Mouse (Mus musculus) megakaryocyte-erythroid progenitor cell, adult 5-6 weeks (primary cell): Measurements from ENCODE around the gene Tmc3. TPM values are rescaled to one million over a fixed set of nuclear protein-coding genes. Genes with fewer than 3 reads are reported as not detected.

Experiments used
- ATAC-seq: replicated peaks from 2 replicates; pipeline ENCODE4 v1.8.0; 2016; ENCODE audit warnings: mild to moderate bottlenecking, inconsistent platforms; ENCODE audit not compliant: severe bottlenecking, poor library complexity, low FRiP score, low TSS enrichment
- total RNA-seq, 2 experiments: library from RNA; stranded (forward) in 1 of 2; stranded (reverse) in 1 of 2; fragments of 200-1000, 215-1000 nt in 1 of 2; fragments of >200 nt in 1 of 2; fragmentation: Nextera tagmentation in 1 of 2; gene quantifications; 2 replicates each; pipeline ENCODE4 v1.2.3; 2014 to 2017

Gene Tmc3
- total RNA-seq (2014; fragmentation: Nextera tagmentation), result 0.42 and 0.77 TPM in 2 replicates
- 0.19 and 0.72 TPM in 2 replicates for total RNA-seq (2017)

DNA sequence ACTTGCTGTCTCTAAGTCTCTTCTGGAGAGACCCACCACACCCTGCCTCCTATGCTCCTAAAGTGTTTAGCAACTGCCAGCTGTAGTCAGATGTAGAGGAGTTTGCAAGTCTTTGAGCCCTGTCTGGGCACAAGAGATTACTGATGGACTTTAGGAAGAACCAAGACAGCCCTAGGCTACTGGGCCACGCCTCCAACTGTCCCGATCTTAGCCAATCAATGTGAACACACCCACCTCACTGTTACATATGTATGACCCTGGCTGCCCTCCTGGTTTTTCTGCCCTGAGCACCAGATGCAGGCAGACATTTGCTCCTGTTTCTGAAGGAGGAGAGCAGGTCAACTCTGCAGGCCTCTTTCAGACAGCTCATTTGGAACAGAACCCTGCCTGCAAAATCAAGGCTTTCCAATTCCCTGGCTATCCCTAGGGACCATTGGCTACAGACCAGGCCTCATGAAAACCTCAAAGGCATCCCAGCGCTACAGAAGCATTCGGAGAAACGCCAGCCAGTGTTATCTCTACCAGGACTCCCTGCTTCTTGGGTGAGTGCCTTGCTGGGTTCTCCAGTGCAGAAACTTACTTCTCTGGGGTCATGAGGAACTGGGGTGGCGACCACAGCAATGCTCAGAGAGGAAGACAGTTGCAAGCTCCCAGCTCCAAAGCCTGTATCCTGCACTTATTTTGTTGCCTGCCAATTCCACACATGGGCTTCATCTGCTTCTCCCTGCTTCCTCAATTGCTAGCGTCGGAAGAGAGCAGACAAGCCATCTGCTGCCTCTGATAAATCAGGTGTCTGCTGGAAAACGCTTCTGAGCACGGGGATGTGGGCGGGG, at the start of gene Tmc3:
TSS of gene Tmc3 (plus strand) at position 289 of the 833 bp plus-strand sequence.
- ATAC-seq, result peak; percentile 99

DNA sequence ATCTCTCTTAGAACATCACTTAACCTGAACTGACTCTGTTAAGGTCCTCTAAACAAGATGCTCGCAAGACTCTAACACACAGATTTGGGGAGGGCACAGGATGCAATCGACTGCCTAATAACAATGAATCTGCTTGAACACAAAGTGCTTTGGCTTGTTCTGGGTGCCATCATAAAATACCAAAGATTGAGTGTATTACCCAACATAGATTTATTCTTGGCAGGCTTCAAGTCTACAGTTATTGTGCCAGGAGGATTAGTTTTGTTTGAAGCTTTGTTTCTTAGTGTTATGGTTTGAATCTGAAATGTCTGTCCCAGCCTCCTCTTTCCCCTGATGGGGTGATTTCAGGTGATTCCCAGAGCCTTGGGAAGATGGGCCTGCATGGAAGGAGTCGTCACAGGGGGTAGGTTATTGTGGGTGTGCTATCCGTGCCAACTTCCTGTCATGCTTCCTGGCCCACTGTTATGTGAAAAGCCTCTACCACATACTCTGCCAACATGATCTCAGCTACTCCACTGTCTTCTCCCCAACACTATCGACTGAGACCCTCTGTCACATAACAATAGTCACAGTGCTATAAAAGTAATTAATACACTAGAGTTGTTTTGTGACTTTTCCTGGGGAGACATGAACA, 43.1 kb upstream of the Tmc3 start:
- no peak for ATAC-seq

DNA sequence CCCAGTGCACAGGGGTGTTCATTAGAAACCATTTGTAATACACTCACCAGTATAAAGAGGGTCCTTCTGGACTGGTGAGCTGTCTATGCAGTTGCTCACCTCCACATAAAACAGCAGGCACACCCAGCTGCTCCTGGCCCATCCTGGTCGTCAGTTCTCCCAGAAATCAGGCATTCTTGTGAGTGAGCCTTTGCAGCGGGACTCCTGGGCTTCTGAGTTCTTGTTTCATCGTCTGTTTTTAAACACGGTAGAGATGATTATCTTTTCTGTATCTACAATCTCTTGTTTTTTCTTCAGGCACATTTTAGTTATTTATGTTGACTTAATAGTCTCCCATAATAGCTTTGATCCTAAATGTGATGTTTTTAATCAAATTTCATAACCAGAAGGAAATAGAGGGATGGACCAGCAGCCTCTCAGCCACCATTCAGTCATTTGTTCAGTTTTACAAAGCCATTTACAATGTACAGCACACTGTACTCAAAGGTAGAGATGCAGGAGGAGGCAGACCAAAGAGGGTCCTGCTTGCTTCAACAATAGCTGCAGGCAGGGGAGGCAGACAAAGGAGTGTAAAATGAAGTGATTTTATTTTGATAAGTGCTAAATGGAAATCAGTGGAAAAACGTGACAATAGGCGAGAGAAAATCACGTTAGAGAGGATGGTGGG, 35.9 kb upstream of the Tmc3 start:
- no peak for ATAC-seq

DNA sequence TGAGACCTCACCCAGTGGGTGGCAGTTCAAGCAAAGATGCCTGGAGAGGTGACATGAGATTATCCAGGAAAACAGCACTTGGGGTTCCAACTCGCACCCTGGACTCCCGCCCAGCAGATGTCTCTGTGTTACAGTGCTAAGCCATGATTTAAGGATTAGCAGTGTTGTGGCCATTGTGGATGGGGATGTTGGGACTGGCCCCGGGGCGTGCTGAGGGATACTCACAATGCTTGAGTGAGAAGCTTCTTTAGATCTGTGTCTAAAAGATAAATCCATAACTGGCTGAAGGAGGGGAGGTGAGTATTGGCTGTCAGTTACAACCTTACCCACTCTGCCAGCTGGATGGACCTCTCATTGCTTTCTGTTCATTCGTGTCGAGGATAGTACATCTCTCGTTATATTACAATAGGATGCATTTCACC, 35.4 kb upstream of the Tmc3 start:
- no peak for ATAC-seq

DNA sequence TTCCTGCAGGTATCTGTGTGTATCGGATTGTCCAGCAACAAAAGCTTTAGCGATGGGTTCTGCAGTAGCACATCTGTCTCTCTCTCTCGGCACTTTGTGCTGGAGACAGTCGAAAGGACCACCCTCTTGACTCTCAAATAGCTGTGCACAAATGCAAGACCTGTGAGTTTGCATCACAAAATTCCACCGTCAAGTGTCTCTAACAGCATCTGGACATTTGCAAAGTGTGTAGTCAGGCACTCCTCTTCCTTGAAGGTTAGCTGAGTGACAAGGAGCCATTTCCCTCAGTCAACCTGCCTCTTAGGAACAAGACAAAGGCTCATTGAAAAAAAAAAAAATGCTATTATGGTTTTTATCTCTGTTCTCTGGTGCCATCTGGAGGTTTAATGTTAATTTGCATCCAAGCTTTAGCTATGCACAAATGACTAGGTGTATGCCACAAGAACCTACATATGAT, 34.7 kb upstream of the Tmc3 start:
- no peak for ATAC-seq

DNA sequence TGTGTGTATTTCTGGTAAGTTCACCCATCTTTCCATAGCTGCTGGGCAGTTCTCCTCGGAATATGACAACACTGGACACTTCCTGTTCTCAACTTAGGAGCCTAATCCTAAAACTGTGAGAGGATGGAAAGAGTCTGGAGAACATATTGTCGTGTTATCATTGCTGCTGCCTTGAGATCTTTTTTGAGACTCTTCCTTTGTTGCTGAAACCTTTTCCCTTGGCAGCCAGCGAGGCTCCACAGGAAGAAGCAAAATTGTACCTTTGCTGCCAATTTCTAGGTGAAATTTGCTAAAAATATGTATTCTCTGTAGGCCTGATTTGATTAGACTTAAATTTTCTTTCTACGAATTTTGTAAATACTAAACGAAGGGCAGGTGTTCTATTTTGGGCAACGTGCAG, 30.2 kb upstream of the Tmc3 start:
- ATAC-seq, result no peak

DNA sequence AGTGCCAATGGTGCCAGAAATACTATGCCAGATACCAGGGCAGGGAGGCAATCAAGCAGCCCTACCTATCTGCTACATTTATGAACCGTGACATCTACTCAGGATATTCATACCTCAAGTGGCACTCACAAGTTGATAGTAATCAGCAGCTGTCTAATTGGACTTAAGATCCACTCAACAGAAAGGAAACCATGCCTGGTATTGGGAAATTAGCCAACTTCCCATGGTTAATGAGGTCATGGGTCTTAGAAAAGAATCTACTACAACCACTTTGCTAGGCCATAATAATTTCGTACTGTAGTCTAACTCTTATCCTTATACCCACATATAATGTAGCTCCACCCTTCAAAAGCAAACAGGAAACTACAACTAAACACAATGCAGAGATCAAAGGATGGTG, 28.2 kb upstream of the Tmc3 start:
- no peak for ATAC-seq

DNA sequence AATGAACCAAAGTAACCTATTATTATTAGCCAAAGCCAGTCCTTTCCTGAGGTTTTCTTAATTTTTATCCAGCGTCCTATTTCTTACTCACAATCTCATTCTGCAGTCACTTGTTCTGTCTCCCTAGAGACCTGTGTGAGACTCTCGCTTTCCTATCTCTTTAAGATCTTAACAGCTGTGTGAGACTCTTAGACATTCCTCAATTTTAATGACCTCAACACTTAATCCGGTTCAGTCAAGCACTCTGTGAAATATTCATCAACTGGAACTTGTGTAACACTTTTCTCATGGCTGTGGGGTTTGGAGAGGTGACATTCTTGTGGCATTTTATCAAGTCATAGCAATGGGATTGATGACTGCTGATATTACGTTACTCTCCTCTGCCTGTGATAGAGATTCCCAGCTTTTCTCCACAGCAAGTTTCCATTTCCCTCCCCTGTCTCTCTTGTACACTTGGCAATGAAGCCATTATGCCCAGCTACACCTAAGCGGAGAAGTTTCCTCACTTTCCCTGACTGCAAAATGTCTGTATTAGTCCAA, 25.9 kb upstream of the Tmc3 start:
- no peak for ATAC-seq

DNA sequence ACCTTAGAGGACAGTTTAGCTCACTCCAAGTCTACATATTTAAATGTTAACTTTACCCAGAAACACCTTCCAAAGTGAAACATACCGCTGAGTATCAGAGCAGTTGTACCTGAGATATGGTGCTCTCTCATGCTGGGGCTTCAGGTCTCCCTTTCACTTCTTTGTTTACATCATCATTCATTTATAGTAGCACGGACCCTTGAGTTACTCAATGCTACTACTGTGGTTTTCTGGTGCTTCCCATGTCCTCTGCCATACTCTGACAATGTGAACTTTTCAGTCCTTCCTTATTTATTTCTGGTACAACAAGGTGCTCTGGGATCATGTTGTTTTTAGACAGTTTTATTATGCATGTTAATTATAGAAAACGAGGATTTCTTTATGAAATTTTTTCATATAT, 25.2 kb upstream of the Tmc3 start:
- no peak for ATAC-seq

DNA sequence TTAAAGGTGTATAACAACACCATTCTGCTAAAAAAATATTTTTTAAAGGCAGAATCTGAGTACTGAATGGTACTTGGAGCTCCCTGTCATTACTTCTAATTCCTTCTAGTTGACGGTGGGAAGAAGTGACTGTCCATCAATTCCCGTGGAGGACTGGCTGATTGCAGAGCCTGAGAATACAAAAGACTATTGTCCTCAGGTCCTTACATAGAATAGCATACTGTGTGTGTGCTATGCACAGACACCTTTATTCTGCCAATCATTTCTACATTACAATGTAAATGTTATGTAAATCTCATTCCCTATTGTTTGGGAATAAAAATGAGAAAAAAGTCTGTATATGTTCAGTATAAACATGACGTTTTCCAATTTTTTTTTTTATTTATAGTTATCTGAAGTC, 22.9 kb upstream of the Tmc3 start:
- no peak for ATAC-seq

DNA sequence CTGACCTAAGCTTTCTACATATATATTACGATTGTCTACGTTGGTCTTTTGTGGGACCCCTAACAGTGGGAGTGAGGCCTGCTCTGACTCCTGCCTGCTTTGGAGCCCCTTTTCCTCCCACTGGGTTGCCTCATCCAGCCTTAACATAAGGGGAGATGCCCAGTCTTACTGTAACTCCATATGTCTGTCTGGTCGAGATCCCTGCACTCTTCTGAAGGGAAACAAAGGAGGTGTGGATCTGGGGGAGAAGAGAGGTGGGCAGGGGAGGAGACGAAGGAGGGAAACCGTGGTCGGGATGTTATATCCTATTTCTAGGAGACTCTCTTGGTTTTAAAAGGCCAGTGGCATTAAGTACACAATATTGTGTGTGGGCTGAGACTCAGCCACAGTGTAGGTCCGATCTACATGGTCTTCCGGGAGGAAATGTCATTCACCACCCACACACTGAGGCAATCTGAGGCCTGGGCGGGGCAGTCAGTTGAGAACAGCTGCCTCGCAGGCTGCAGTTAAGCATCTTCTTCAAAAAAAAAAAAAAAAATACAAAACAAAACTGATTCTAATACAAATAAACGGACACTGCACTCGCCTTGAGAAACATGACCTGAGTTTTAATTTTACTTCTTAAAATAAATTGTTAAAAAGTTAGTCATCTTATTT, 20.0 kb upstream of the Tmc3 start:
- no peak for ATAC-seq

DNA sequence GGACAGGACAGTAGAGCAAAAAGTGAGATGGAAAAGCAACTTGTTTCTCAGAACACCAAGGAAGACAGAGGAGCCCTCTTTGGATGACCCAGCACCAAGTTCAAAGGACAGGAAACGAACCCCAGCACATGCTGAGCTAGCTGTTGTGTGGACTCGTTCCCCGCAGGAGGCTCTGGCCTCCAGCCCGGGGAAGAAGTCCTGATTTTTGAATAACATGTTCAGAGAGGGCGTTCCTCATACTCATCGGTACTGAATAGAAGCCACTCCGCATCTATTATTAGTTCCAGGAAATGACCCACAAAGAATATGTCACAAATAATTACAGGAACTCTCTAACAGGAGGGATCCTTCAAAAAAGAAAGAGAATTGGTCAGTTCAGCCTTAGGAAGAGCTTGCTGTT, 18.8 kb upstream of the Tmc3 start:
- ATAC-seq, result no peak

DNA sequence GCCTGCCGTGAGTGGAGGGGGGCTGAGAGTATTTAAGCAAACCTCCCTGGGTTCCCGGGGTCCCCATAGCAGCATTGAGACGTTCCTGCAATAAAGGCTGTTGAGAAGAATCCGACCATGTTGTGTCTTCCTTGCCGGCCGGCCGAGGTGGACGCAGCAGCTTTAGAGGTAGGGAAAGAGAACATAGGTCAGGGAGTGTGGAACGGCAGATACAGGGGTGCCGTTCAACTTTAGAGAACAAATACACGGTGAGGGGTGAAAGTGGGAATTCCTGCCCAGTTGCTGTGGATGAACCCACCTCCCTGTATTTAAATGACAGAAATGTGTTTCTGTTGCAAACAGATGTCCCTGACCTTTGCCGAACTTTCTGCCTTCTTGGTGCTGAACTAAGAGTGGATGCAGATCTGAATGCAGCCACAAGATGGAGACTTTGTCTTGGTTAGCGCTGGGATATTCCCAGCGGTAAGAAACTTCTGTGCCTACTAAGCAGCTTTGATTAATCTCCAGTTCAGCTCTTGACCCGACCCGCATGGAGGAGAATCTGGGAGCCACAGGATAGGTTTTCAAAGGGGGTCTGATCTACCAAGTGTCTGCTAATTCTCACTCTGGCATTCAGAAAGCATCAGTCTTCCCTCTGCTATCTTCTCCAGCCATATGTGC, 16.8 kb upstream of the Tmc3 start:
- ATAC-seq, result peak; percentile 73; the same call in 1 of the 2 replicates

DNA sequence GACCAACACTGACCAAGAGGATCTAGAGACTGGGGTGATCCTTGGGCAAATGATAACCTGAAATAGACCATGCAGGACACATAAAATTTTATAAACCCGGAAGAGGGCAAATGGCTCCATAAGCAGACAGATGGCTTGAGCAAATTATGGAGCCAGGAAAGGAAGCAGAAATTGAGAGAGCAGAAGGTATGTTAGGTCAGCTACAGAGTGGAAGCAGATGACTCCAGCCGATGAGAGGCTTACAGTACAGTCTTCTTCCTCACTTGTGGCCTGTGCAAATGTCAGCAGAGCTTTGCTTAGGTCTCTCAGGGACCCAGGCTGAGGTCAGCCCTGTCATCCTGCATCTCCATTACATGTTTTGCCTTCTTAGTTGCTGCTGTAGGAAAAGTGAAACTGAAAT, 15.9 kb upstream of the Tmc3 start:
- no peak for ATAC-seq

DNA sequence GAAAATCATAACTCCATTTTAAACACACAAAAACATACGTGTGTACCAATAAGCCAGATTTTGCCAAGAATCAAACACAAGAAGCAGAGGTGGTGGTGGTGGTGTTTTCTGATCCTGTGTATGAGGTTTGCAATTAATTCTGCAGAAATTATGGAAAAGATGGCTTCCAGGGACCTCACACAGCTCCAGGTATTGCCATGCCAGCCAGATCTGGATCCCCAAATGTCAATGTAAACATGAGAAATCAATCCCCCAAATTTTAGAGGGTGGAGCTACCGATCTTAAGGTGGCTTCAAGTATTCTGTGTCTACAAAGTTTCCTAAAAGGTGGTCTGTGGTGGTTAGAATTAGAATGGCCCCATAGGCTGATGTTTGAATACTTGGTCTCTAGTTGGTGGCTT, 15.3 kb upstream of the Tmc3 start:
- ATAC-seq, result no peak

DNA sequence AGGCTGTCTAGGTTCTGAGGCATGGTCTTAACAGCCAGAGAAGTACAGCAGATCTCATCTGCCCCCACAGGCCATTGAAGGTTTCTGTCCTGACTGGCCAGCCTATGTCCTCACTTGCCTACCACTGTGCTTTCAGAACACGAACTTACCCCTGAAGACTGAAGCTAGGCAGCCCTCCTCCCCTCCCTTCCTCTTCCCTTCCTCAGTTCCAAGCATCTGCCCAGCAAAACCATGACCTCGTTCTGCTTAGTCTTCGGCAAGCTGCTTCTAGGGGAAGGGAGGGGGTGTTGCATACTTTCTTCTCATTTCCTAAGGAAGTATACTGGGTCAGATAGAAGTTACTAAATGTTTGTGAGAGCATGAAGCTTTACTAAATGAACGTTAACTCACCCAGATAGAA, 13.7 kb upstream of the Tmc3 start:
- ATAC-seq, result no peak

DNA sequence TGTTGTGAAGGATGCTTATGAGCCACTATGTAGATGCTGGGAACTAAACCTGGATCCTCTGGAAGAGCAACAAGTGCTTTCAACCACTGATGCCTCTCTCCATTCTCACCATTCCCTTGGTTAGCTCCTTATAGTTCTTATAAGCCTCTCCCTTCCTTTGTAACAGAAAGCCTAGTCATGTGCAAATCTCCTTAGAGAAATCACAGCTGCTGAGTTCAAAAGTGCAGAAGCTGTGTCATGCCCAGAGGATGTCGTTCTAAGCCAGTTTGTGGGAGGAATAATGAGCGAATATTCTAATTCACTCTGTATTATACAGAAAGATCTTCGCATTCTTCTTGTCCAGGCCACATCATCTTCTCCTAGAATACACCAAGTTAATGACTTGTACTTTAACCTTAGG, 12.8 kb upstream of the Tmc3 start:
- ATAC-seq, result no peak

DNA sequence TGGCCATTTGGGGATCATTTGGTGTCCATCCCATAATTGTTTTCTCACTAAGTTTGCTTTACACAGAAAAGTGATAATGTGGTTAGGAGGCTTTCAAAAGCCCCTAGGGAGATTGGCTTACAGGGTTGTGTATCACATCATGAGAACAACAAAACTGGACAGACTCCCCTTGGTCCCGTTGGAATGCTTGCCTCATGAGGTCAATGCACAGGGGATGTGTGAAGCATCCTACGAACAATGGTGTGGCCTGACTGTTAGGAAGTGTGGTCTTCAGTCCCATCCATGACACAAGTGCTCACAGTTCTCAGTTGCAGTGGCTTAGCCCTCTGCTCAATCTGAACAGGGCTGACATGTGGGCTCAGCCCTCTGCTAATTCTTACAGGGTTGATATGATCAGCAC, 12.3 kb upstream of the Tmc3 start:
- ATAC-seq, result no peak

DNA sequence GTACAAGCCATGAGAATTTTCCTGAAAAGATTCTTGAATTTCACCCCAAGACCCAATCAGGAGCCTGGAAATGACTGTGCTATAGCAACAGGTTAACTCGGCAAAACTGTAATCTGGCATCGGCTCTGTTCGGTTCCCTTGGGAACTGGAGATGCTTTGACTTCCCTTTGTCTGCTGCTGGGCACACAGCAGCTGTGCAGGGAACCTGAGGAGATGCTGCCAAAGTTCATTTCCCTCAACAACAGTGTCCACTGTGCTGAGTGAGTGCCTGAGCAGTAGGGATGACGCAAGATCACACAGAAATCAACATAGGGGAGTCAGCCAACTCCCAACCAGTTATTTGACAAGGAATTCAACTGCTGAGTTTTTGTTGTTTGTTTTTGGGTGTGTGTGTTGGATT, 3.8 kb upstream of the Tmc3 start:
- ATAC-seq, result no peak
